Mouse (Mus musculus): Measurements from ENCODE around the gene Fancc.

The Fancc gene

GRCm38 (mm10) chr13:63356558-63356957, 140.5 kb downstream of the Fancc start:
- in situ Hi-C loops (cut with MboI, MseI): loop anchor here (25.0 kb wide), 1 partner anchor 681 kb away; no protein-coding TSS in a partner anchor

GRCm38 (mm10) chr13:63356101-63356500, 141.0 kb downstream of the Fancc start:
- in situ Hi-C loops (cut with MboI, MseI): loop anchor here (25.0 kb wide), 1 partner anchor 681 kb away; no protein-coding TSS in a partner anchor

- in situ Hi-C loops (cut with MboI, MseI): loop anchor here (25.0 kb wide), 1 partner anchor 684 kb away; no protein-coding TSS in a partner anchor
Observed at GRCm38 (mm10) chr13:63353312-63353711, 143.8 kb downstream of the Fancc start.

GRCm38 (mm10) chr13:63350076-63350475, 147.0 kb downstream of the Fancc start:
- in situ Hi-C loops (cut with MboI, MseI): loop anchor here (25.0 kb wide), 1 partner anchor 687 kb away; no protein-coding TSS in a partner anchor

- in situ Hi-C loops (cut with MboI, MseI): no loop called here
Observed at GRCm38 (mm10) chr13:63347639-63348038, 149.4 kb downstream of the Fancc start.

DNA sequence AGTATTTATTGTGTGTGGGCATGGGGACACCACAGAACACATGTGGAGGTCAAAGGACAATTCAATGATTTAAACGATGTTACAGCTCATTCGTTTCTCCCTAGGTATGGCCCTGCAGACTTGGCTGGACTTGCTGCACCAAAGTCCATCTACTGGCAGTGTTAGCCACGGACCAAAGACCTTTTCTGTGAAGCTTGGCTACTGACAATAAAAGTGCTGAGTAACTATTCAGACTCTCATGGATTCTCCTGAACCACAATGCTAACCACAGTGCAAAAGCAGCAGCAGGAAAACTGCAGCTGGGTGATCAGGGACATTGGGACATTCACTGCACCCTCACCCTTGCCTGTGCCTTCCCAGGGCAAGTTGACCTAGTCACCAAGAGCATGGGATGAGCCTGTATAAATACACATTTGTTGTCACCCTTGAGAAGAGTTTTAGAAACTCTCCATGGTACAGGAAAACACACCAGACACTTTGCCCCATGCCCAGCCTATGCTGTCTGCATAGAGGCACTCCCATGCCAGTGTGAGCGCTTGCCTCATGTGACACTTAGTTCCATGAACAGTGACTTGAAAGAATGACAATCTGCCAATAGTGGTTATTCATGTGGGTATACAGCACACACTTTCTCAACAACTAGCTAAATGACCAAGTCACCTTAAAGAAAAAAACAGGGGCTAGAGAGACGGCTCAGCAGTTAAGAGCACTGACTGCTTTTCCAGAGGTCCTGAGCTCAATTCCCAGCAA, 151.4 kb downstream of the Fancc start:
- in situ Hi-C loops (cut with MboI, MseI): no loop called here

DNA sequence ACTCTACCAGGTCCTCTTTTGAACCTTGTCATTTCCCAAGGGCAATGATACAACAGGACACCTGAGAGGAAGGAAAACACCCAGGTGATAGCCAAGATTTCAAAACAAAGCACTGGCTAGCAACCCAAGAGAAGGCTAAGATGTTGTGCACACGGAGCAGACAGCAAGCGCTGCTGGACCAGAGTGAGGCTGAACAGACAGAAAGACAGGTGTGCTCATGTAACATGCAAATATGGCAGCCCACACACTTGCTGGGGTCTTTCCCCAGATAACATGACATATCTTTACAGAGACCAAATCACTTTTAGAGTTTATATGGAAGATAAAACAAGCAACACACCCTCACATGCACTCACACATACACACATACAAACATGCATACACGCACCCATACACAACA, 152.6 kb downstream of the Fancc start:
- in situ Hi-C loops (cut with MboI, MseI): no loop called here

- in situ Hi-C loops (cut with MboI, MseI): no loop called here
Observed at GRCm38 (mm10) chr13:63342781-63343180, 154.3 kb downstream of the Fancc start.

DNA sequence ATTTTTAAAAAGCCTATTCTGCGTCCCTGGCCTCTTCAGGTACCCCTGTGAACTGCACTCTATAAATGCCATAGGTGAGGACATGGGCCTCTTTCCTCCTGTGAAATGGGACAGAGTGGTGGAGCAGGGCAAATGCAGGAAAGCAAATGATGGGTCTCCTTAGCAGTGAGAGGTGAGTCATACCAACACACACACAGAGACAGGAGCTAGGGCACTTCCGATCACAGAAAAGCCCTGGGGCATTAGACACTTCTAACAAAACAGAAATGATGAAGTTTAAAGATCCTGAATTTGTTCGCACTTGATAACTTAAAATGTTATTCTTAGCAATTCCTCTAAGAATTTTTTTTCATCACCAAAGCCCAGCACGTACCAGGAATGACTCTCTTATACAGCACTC, 157.1 kb downstream of the Fancc start:
- in situ Hi-C loops (cut with MboI, MseI): no loop called here

GRCm38 (mm10) chr13:63337239-63337960, 159.7 kb downstream of the Fancc start:
- in situ Hi-C loops (cut with MboI, MseI): no loop called here

DNA sequence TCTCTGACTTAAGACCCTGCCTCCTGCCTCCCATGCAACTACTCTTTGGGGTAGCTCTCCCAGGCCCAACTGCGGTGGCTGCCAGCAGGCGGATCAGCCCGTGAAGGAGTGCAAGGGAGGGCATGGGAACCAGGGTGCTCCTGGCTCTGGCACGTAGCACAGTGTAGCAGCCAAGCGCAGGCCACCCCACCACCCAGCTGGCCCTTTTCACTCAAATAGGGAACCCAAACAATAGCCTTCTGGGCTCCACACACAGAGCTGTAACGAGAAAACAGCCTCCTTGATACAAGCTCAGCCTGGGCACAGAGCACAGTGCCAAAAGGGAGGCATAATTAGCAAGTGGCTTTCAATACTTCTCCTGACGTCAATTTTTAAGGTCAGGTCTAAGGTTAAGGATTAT, 160.7 kb downstream of the Fancc start:
- in situ Hi-C loops (cut with MboI, MseI): no loop called here

DNA sequence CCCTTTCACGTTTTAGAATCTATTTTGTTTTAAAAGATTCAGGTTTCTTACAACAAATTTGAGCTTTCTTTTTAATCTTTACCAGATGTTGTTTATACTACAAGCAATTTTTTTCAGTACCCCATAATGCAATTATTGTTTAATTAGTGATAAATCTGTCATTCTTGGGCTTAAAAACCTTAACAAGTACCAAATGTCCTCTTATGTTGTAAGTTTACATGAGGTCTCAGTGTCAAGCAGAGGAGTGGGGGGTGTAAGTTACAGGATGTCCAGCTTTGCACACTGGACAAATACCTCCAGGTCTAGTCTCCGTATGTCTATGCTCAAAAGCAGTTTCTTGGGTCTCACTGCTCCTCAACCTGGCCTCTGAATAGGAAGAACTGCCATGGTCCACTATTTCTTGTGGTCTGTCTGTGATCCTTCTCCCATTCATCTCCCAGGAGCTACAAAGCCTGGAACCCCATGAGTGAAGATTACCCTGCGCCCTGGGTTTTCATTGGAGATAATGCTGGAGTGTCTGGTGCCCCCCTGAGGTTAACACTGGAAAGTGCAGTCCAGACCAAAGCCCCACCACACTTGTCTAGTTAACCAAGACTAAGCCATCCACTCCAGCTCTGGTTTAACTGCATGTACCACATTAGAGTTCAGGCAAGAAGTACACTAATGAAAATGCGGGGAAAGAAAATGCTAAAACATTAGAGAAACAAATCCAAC, 161.5 kb downstream of the Fancc start:
- in situ Hi-C loops (cut with MboI, MseI): no loop called here

- in situ Hi-C loops (cut with MboI, MseI): loop anchor here (5.0 kb wide), 2 partner anchors 285 to 410 kb away; no protein-coding TSS in a partner anchor
Observed at GRCm38 (mm10) chr13:63332576-63333300, 164.3 kb downstream of the Fancc start.

GRCm38 (mm10) chr13:63331379-63331778, 165.7 kb downstream of the Fancc start:
- in situ Hi-C loops (cut with MboI, MseI): loop anchor here (5.0 kb wide), 2 partner anchors 284 to 409 kb away; no protein-coding TSS in a partner anchor

DNA sequence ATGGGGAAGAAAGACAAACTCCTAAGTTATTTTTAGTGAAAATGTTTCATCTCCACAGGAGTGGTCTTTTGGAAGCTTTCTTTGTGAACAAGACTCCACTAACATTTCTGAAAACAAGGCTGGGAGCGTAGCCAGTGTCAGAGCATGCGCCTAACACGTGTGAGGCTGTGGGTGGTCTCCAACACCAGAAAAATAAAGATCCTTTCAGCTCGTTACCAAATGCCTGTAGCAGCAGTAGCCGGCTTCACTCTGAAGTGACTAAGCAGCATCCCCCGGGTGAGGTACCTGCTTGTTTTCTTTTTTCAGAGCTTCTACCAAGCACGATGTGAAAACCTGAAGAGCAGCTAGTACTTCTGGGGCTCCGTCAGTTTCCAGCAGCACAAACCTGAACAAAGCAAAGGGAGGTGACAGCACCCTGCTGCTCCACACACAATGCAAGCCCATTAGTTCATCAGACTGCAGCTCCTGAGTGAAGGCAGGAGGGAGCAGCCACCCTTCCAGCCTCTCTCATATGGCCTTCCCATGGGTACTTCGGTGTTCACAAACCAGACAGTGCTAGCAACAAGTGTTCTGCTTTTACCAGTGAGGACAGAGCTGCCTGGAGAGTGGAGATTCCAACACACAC, 166.7 kb downstream of the Fancc start:
- in situ Hi-C loops (cut with MboI, MseI): loop anchor here (5.0 kb wide), 2 partner anchors 283 to 408 kb away; no protein-coding TSS in a partner anchor

DNA sequence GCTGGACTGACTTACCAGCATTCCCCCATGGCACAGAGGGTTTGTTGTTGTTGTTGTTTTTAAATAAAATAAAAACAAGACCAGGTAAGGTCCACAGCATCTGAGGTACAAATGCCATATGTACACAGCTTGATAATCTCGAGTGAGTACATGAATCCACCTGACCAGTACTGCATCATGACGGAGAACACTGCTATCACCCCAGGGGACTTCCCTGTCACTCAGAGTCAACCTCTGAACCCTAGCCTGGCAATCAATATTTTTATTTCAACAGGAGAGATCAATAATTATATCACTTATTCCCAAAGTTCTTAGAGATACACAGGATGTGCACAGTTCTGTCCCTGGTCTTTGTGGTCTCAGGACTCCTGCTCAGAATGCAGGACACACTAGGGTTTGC, 171.1 kb downstream of the Fancc start:
- in situ Hi-C loops (cut with MboI, MseI): no loop called here

DNA sequence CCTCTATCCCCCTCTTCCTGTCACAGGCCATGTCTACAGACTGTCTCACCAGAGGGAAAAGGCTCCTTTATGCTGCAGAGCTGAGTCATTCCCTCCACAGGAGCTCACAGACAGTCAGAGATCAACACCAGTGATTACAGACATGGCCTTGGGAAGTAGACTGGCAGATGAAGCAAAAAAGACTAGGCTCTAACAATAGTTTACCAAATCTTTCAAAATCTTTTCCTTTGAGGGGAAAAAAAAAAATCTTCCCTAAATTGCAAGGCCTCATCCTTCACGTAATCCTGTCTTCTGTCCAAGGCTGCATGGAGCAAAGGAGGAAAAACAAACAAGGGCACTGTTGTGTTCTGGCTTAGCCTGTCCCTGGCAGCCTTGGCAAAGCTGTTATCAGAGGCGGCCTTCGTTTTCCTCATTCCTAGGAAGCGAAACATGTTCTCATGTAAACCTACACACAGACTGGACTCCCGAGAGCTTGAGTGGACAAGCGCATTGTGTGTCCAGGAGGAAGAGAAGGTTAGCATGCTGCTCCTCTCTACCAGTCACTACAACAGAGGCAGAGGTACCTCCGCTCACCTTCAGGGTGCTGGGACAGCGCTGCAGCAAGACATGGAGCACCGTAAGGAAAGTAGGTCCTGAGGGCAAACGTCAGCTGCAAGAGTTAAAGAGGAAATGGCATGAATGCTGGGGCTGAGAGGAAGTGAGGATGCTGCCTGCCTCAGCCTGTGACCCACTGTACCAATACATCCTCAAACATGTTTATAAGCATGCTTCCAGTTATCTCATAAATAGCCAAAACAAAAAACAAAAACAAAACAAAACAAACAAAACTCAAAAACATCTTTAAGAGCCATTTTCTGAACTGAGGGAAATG, 171.9 kb downstream of the Fancc start:
- in situ Hi-C loops (cut with MboI, MseI): no loop called here

GRCm38 (mm10) chr13:63324311-63324710, 172.8 kb downstream of the Fancc start:
- in situ Hi-C loops (cut with MboI, MseI): no loop called here

- in situ Hi-C loops (cut with MboI, MseI): no loop called here
Observed at GRCm38 (mm10) chr13:63323286-63324075, 173.6 kb downstream of the Fancc start.

Data from T-helper 2 cell (primary cell).